Mouse (Mus musculus) left cerebral cortex, postnatal 4 days (tissue): Measurements from ENCODE around the gene Relt. TPM values are rescaled to one million over a fixed set of nuclear protein-coding genes. Genes with fewer than 3 reads are reported as not detected.
A peak's percentile ranks its signal among the peaks of the same experiment; 100 is the strongest.
"Not testable (repeated sequence)": the region's sequence is repeated elsewhere in the genome, so short reads cannot be mapped to it uniquely, and the experiment has no call there.

ENCODE experiments used
- DNase-seq: peaks from one replicate; pipeline ENCODE4 v3.0.0-alpha.2; 2022
- intact Hi-C: fragments of 180-260 bp; cut with DNase I; formaldehyde crosslinking; loops from one replicate; pipeline ENCODE4 v1.15.1; 2025
- total RNA-seq, 2 experiments: library from RNA; stranded (reverse); gene quantifications; 2 replicates each; pipeline ENCODE4 v1.2.3; 2021

Gene Relt
- total RNA-seq, 2 experiments from 2014 or later, result 6.3 to 7.4 TPM

- intact Hi-C loops, result no loop called here
Measured at GRCm38 (mm10) chr7:100848744-100849143, 14.5 kb downstream of the Relt start.

DNA sequence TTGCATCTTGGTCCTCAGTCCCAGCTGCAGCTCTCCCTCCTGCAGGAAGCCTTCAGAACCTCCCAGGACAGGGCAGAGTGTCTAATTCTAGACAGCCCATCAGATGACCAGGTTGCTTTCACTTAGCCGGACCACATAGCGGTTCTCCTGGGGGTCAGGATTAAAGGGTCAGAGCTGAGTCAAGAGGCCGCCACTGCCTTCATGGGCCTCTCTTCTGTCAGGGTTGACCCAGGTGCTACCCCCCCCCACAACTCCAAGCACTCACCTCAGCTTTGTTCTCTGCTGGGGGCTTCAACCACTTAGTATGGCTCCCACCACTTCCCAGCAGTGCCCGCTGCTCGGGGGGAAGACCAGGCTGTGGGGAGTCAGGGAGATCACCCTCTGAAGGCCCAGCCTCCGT, 16.1 kb downstream of the Relt start:
- intact Hi-C loops, result no loop called here
- DNase-seq, result no peak

More at GRCm38 (mm10) chr7:100848744-100849143, 14.5 kb downstream of the Relt start:
- peak; percentile 69 for DNase-seq

- intact Hi-C loops, DNase-seq: not testable (repeated sequence)
Measured at GRCm38 (mm10) chr7:100846033-100846432, 17.2 kb downstream of the Relt start.

- no peak for DNase-seq
- intact Hi-C loops, result no loop called here
Measured at GRCm38 (mm10) chr7:100845412-100845811, 17.8 kb downstream of the Relt start.

DNA sequence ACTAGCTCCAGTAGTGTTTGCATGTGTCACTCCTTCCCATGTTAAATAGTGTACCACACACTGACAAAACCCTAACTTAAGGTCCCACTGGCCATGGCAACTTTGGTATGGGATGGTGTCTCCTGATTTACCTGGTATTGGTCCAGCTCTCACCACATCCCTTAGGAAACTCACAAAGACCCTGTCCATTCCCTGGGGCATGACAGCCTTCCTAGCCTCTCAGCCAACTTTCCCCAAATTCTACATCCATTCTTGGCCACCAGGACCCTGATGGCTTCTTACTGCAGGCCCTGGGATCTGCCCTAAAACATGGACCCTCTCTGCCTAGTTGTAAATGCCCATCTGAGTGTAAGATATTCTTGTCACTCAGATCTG, 18.2 kb downstream of the Relt start:
- intact Hi-C loops, result no loop called here
- DNase-seq, result no peak

DNA sequence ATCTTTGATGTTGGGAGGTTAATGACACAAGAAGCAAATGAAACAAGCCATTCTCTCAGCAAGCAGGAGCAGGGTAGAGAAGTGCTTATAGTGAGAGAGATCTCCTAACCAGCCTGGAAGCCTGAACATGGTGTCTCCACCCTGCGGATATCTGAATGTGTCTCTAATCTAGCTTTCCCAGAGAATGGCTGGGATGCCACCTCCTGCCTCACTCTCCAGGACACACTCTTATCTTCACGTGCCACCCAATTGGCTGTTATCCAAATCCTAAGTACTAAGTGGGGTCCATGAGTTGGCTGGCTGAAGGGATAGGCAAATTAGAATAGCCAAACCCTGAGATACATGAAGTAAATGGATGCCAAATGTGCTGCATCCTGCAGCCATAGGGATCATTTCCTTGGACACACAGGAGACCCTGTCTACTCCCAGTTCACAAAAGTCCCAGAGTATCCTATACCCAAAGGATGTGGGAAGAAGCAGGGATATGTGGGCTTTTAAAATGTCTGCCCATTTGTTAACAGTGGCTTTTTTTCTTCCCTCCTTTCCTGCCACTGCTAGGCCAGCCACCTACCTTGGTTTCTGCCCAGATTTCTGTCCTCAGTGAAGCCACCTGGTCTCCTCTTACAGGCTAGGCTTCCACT, 18.7 kb downstream of the Relt start:
- DNase-seq, result no peak
- intact Hi-C loops, result no loop called here

GRCm38 (mm10) chr7:100843866-100844265, 19.4 kb downstream of the Relt start:
- intact Hi-C loops, result no loop called here

GRCm38 (mm10) chr7:100842175-100842574, 21.1 kb downstream of the Relt start:
- intact Hi-C loops, result no loop called here
- no peak for DNase-seq

More at GRCm38 (mm10) chr7:100843866-100844265, 19.4 kb downstream of the Relt start:
- no peak for DNase-seq

GRCm38 (mm10) chr7:100841608-100842007, 21.6 kb downstream of the Relt start:
- intact Hi-C loops, result no loop called here
- no peak for DNase-seq

DNA sequence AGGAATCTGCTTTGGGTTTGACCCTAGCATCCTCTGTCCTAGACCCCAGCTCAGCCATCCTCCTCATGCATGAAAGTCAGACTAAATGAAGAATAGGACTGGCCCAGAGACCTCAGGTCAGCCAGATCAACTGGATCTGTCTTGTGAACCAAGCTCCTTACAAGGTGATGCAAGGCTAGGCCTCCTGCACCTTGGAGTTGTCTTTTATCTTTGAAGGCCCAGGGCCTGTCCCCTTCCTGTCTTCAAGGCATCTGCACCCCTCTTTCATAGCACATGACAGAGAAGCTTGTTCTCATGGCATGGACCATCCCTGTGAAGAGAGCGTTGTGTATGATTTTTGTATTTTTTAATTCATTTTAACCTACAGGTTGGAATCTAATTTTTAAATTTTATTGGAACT, 22.3 kb downstream of the Relt start:
- intact Hi-C loops, result no loop called here
- DNase-seq, result no peak

- intact Hi-C loops, result no loop called here
- no peak for DNase-seq
Measured at GRCm38 (mm10) chr7:100839632-100840402, 23.4 kb downstream of the Relt start.

DNA sequence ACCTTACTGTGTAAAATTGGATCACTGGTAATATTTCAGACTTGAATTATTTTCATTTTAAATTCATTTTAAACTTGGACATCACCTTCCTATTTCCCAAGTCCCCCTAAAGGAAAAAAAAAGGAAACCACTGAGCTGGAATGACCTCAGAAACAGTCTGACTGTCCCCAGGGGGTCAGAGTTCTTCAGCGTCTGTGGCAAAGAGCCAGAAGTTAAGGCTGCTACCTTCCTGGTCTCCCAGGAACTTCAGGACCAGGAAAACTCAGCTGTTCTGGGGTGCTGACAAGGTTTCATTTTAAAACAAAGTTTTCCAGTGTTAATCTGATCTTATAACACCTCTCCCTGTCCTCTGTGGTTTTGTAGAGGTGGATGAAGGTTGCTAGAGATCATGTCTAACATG, 25.5 kb downstream of the Relt start:
- no peak for DNase-seq
- intact Hi-C loops, result no loop called here

DNA sequence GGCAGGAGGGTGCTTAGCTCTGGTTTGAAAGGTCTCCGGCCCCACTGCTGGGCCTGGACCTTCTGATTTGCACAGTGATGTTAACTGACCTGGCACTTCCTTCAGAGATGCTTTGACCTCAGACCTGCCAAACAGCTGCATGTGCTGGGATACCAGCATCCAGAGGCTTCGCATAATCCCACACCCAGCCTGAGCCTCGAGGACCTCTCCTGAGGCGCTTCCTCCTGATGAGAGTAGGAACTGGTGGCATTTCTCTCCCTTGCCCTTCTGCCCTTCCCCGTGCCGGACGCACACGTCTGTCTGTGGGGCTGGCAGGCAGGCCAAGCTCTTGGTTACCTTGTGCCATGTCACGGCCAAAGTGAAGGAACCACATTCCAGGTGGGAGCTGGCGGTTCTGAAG, 26.6 kb downstream of the Relt start:
- intact Hi-C loops, result no loop called here
- no peak for DNase-seq

DNA sequence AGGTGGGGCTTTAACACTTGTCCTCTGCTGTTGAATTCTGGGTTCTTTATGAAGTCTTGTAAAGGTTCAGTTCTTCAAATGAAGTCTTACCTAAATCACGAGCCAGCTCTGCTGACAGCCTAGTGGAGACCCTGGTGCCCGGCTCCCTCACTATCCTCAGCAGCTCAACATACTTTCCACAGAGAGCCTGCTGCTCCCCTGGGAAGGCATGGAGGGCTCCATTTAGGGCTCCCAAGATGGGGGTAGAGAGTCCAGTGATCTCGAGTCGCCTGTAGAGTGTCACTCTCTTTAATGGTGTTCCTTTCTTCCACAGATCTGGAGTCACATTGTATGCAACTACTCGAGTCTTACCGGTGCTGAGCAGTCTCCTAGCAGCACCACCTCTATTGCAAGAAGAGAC, 27.5 kb downstream of the Relt start:
- no peak for DNase-seq
- intact Hi-C loops, result no loop called here

GRCm38 (mm10) chr7:100835168-100835567, 28.1 kb downstream of the Relt start:
- no peak for DNase-seq
- intact Hi-C loops, result no loop called here

GRCm38 (mm10) chr7:100833859-100834258, 29.4 kb downstream of the Relt start:
- DNase-seq, result no peak
- intact Hi-C loops, result no loop called here

GRCm38 (mm10) chr7:100828549-100828948, 34.7 kb downstream of the Relt start:
- intact Hi-C loops, result no loop called here
- no peak for DNase-seq

GRCm38 (mm10) chr7:100824661-100825060, 38.6 kb downstream of the Relt start:
- DNase-seq, result no peak
- intact Hi-C loops, result no loop called here

DNA sequence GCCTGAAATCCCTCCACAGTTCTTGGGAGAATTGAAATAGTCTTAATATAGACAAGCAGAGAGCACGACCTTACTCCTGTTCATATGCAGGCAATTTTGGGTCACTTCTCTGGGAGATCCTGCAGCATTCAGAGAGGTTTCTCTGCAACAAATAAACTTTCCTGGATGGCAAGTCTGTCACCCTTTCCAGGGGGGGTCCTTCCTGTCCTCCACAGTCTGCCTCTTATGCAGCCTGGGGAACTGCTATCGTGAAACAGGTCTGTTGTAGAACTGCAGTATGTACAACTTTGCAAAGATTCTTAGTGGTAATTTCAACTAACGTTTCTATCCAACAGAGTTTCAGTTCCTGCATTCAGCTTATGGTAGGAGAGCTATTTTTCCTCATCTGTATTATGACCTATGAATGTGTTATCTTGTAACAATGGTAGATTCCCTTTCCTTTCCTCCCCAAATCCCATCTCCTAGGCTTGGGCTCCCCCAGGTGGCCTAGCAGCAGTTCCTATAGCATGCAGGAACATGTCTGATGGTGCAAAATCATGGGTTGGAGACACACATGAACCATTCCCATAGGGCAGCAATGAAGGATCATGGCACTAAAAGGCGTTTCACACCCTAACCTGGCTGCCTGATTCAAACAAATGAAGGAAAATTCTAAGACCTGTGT, 44.7 kb downstream of the Relt start:
- DNase-seq, result peak; percentile 32
- intact Hi-C loops, result loop anchor here (5.0 kb wide), 1 partner anchor 131 kb away; no protein-coding TSS in a partner anchor

GRCm38 (mm10) chr7:100817442-100817760, 45.8 kb downstream of the Relt start:
- DNase-seq, result no peak
- intact Hi-C loops, result loop anchor here (5.0 kb wide), 1 partner anchor 130 kb away; no protein-coding TSS in a partner anchor

GRCm38 (mm10) chr7:100816759-100817441, 46.3 kb downstream of the Relt start:
- intact Hi-C loops, result loop anchor here (5.0 kb wide), 1 partner anchor 130 kb away; no protein-coding TSS in a partner anchor
- DNase-seq, result peak; percentile 48
